Comparison of ENCODE assay signal across 7 mouse cellular contexts in the genomic region with DNA sequence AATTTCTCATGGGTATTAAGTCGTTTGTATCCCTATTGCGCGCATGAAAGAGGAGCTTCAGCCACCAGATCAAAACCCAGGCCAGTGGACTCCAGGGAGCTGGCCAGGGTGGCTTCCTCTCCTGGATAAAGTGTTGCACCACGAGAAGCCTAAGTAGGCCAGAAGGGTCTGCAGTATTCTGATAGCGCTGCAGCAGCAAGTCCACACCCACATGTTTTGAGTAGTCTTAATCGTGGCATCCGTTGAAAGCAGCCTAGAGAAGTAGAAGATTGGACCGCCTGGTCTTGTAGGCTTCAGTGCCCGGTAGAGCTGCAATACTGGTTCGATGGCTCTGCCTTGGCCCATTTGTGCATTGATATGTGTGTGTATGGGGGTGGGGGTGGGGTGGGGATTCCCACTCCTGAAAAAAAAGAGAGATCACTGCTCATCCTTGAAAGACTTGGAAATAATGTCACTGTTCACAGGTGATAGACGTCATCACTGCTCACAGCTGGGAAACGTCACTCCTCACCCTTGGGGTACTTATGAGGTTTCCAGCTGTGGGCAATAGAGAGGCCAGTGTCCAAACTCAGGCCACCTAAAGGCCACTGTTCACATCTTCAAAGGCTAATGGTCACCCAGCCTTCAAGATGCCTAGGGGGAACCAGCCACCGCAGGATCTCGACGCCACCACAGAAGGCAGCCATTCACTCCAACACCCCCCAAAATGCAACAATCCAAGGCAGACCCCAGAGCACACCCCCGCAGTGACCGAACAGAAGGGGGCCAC. TPM values are rescaled to one million over a fixed set of nuclear protein-coding genes. Genes with fewer than 3 reads are reported as not detected.
DNase-seq lines count a peak whose midpoint lies in the region; ATAC-seq and TF ChIP-seq lines count a peak whose summit lies in the region.

A gene (plus strand): TSS at position 556 of the 769 bp plus-strand sequence.

- no peak for TF ChIP-seq CTCF in small intestine, adult 2 months (IDR thresholded peaks at IDR 0.05; ENCODE audit: extremely low read depth, insufficient read length, insufficient replicate concordance, low read depth, low read length)

- H3K4me1 ChIP-seq in erythroblast, embryonic 14.5 days (ENCODE audit: control insufficient read depth), result peaks cover 78% of the 10 kb centered on the region
- peaks cover 14% of the 10 kb centered on the region for H3K4me1 ChIP-seq in limb, embryonic 14.5 days (ENCODE audit: control insufficient read depth, insufficient read depth, low read length)
- H3K4me1 ChIP-seq in small intestine, adult 2 months (ENCODE audit: control insufficient read depth, insufficient read depth, insufficient read length, low read length), result peaks cover 7% of the 10 kb centered on the region

- peaks cover 42% of the 10 kb centered on the region for H3K27me3 ChIP-seq in erythroblast, embryonic 14.5 days (ENCODE audit: control insufficient read depth)
- no peaks in the 10 kb centered on the region; the same call in 1 of the 2 replicates for H3K27me3 ChIP-seq in limb, embryonic 14.5 days (ENCODE audit: control insufficient read depth, insufficient read depth, low read length)
- peaks cover 9% of the 10 kb centered on the region; the same call in 1 of the 2 replicates for H3K27me3 ChIP-seq in small intestine, adult 2 months (ENCODE audit: control insufficient read depth, insufficient read depth, low read length)

- peaks cover 4% of the 10 kb centered on the region; the same call in 1 of the 2 replicates for H3K9me3 ChIP-seq in erythroblast, embryonic 14.5 days (ENCODE audit: control insufficient read depth, low read length)
- no peaks in the 10 kb centered on the region for H3K9me3 ChIP-seq in limb, embryonic 14.5 days (ENCODE audit: control insufficient read depth, low read length)

- peak within 1 kb of the TSS; percentile 82 for H3K9ac ChIP-seq in limb, embryonic 14.5 days (ENCODE audit: low read depth, low read length, severe bottlenecking)

- H3K36me3 ChIP-seq in erythroblast, embryonic 14.5 days (ENCODE audit: control insufficient read depth), result peaks cover 38% of the 10 kb centered on the region
- no peaks in the 10 kb centered on the region for H3K36me3 ChIP-seq in limb, embryonic 14.5 days (ENCODE audit: control insufficient read depth, insufficient read depth, low read length)
- H3K36me3 ChIP-seq in small intestine, adult 2 months (ENCODE audit: control insufficient read depth, insufficient read depth, low read length), result no peaks in the 10 kb centered on the region

- TF ChIP-seq POLR2A in limb, embryonic 14.5 days (IDR thresholded peaks at IDR 0.05; ENCODE audit: borderline replicate concordance, extremely low read depth, insufficient read depth, insufficient read length), result no peak
- TF ChIP-seq POLR2A in small intestine, adult 2 months (IDR thresholded peaks at IDR 0.05; ENCODE audit: low read depth, low read length), result no peak

- H3K27ac ChIP-seq in limb, embryonic 14.5 days (replicated peaks; ENCODE audit: low read depth, low read length), result peak within 1 kb of the TSS; percentile 61
- no peak within 1 kb of the TSS for H3K27ac ChIP-seq in small intestine, adult 2 months (ENCODE audit: insufficient read depth, low read depth, low read length)

- intact Hi-C loops in heart, postnatal 10 days (cut with DNase I), result no loop called here

- no peak for ATAC-seq in limb, embryonic 14.5 days (ENCODE audit: low FRiP score, low read depth)

- peak within 1 kb of the TSS; percentile 94 for H3K4me2 ChIP-seq in limb, embryonic 14.5 days (replicated peaks; ENCODE audit: low read depth, low read length, severe bottlenecking)

- peak; percentile 5 for DNase-seq in thymus, postnatal 14 days
- no peak for DNase-seq in thymus, postnatal 10 days (ENCODE audit: low spot score in 2 of 2)
- no peak for DNase-seq in heart, postnatal 10 days
- no peak for DNase-seq in limb, embryonic 14.5 days (ENCODE audit: low spot score)
- DNase-seq in cerebellum, postnatal 10 days, result no peak

- 58% methylated on average over 17 of the region's 17 CpGs for WGBS in limb, embryonic 14.5 days
- 73% methylated on average over 17 of the region's 17 CpGs for WGBS in small intestine, adult 2 months

- peak within 1 kb of the TSS; percentile 88 for H3K4me3 ChIP-seq in erythroblast, embryonic 14.5 days (replicated peaks)
- H3K4me3 ChIP-seq in limb, embryonic 14.5 days (replicated peaks; ENCODE audit: low read length), result peak within 1 kb of the TSS; percentile 75
- peak within 1 kb of the TSS; percentile 75 for H3K4me3 ChIP-seq in small intestine, adult 2 months (ENCODE audit: low read depth, low read length)

RNA-seq across cellular contexts. Expression of the gene that starts here (rescaled TPM):
- polyA plus RNA-seq in erythroblast, embryonic 14.5 days (2012), result 7.7 and 8.4 TPM in 2 replicates
- 10 to 100 TPM; 44.1 to 53.9 TPM for total RNA-seq in heart, postnatal 10 days (2021)
- polyA plus RNA-seq in limb, embryonic 14.5 days (2012; rRNA removed), result 12.0 and 12.1 TPM in 2 replicates
- 11.2 and 13.0 TPM in 2 replicates for polyA plus RNA-seq in limb, embryonic 14.5 days (2014; fragmentation: Nextera tagmentation; extraction: Ambion mirVana)
- 1.2 and 1.3 TPM in 2 replicates for polyA plus RNA-seq in small intestine, adult 2 months (2012; rRNA removed)
